Mouse (Mus musculus) heart, embryonic 11.5 days (tissue): Measurements from ENCODE around the gene Nup54. TPM values are rescaled to one million over a fixed set of nuclear protein-coding genes. Genes with fewer than 3 reads are reported as not detected.

ENCODE experiments used
- ATAC-seq: fragments of 200-750 bp; cut with Nextera tagmentation; replicated peaks from 2 replicates; pipeline ENCODE4 v1.8.0; 2017; ENCODE audit warnings: moderate library complexity; ENCODE audit not compliant: insufficient number of reproducible peaks, low FRiP score, low TSS enrichment
- H3K27ac ChIP-seq: fragments of 300-500 bp; sonication (generic); 2 replicates; pipeline ENCODE4 v1.5.1; 2014; ENCODE audit warnings: mild to moderate bottlenecking, low read depth, low read length
- H3K27me3 ChIP-seq: fragments of 300-500 bp; sonication (generic); 2 replicates; pipeline ENCODE4 v1.6.1; 2014; ENCODE audit warnings: mild to moderate bottlenecking, low read length, mixed read lengths; ENCODE audit not compliant: control insufficient read depth, insufficient read depth
- H3K36me3 ChIP-seq: fragments of 300-500 bp; sonication (generic); 2 replicates; pipeline ENCODE4 v1.6.1; 2014; ENCODE audit warnings: mild to moderate bottlenecking, low read length, moderate library complexity, mixed read lengths; ENCODE audit not compliant: control insufficient read depth, insufficient read depth
- H3K4me1 ChIP-seq: fragments of 300-500 bp; sonication (generic); 2 replicates; pipeline ENCODE4 v1.6.1; 2014; ENCODE audit warnings: low read length; ENCODE audit not compliant: control insufficient read depth, insufficient read depth
- H3K4me2 ChIP-seq: fragments of 300-500 bp; sonication (generic); 2 replicates; pipeline ENCODE4 v1.6.1; 2014; ENCODE audit warnings: mild to moderate bottlenecking, moderate library complexity
- H3K4me3 ChIP-seq: fragments of 300-500 bp; sonication (generic); 2 replicates; pipeline ENCODE4 v1.5.1; 2014; ENCODE audit warnings: low read depth, low read length
- H3K9ac ChIP-seq: fragments of 300-500 bp; sonication (generic); 2 replicates; pipeline ENCODE4 v1.6.1; 2014; ENCODE audit warnings: mild to moderate bottlenecking, low read depth, low read length, moderate library complexity
- H3K9me3 ChIP-seq: fragments of 300-500 bp; sonication (generic); replicated peaks from 2 replicates; pipeline ENCODE4 v1.6.1; 2016; ENCODE audit warnings: low read length; ENCODE audit not compliant: control insufficient read depth
- WGBS: fragments of 180-500 bp; shearing (Covaris S2); extraction: QIAGEN DNeasy Blood & Tissue Kit; methylation state at CpG from one replicate; pipeline ENCODE4 v1.1.7; 2014; ENCODE audit not compliant: insufficient replicate concordance; 5-methylcytosine and 5-hydroxymethylcytosine counted together
- polyA plus RNA-seq: library from polyadenylated mRNA; unstranded; fragments of >200 nt; fragmentation: Nextera tagmentation; extraction: Ambion mirVana; gene quantifications from 2 replicates; pipeline ENCODE4 v1.2.1, GENCODE M21; 2014

Nup54 gene
- polyA plus RNA-seq, 1 experiment from 2014 or later: 45.7 TPM

DNA sequence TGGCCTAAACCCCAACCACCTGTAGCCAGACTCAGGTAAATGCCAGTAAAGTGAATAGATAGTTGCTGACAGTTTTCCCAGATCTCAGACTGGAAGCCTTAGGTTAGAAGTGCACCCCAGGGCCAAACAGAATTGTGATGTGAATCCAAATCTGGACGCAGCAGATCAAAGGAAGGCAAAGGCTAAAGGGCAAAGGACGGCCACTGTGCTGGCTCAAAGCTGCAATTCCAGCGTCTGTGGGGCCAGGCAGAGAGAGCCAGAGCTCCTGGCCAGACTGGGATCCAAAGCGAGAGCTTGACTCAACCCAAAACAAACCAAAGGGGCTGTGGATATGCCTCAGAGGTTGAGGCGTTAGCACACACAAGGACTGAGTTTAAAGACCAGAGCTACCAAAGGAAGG lies 23.7 kb upstream of the Nup54 start:
- no peak overlapping the region for H3K9ac ChIP-seq
- ATAC-seq: no peak
- H3K36me3 ChIP-seq: no peaks in the 10 kb centered on the region; the same call in 1 of the 2 replicates
- H3K4me2 ChIP-seq: no peak overlapping the region
- no peaks in the 10 kb centered on the region for H3K27me3 ChIP-seq
- H3K4me3 ChIP-seq: no peak overlapping the region
- 57% methylated on average over 5 of the region's 5 CpGs for WGBS
- H3K27ac ChIP-seq: no peak overlapping the region
- H3K9me3 ChIP-seq: no peaks in the 10 kb centered on the region
- peaks cover 3% of the 10 kb centered on the region for H3K4me1 ChIP-seq

DNA sequence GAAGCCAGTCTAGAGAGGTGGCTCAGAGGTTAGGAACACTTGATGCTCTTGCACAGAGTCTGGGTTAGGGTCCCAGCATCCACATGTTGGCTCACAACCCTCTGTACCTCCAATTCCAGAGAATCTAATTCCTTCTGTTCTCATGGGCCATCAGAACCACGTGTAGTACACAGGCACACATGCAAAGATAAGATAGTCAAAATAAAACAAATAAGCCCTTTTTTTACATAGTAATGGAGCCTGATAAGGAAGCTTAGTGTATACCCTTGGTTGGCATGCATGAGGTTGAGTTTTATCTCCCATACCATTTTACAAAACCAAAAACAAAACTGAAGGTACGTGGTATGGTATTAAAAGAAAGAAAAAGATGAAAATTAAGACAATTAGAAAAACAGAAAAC lies 22.4 kb upstream of the Nup54 start:
- H3K36me3 ChIP-seq: peaks cover 5% of the 10 kb centered on the region; the same call in 1 of the 2 replicates
- H3K27ac ChIP-seq: no peak overlapping the region
- ATAC-seq: no peak
- peaks cover 3% of the 10 kb centered on the region for H3K4me1 ChIP-seq
- no peaks in the 10 kb centered on the region for H3K27me3 ChIP-seq
- H3K4me2 ChIP-seq: no peak overlapping the region
- H3K9ac ChIP-seq: no peak overlapping the region
- WGBS: 58% methylated on average over 2 of the region's 2 CpGs
- no peak overlapping the region for H3K4me3 ChIP-seq
- H3K9me3 ChIP-seq: no peaks in the 10 kb centered on the region

DNA sequence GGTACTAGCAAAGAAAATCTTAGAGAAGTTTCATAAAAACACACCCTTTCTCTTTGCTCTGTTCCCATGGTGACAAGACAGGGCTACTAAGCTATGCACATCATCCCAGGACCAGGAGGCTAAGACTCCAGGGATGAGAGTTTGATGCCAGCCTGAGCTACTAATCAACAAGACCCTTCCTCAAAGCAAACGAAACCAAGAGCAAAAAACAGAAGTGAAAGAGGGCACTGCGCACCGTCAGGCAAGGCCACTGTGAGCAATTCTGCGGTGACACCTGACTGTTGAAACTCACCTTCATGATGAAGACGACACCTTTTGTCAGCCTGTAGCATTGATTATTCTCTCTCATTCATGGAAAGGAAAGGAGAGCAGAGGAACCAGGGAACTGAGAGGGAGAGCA lies 17.9 kb upstream of the Nup54 start:
- H3K27me3 ChIP-seq: no peaks in the 10 kb centered on the region
- no peak overlapping the region for H3K4me3 ChIP-seq
- no peak overlapping the region for H3K9ac ChIP-seq
- no peak for ATAC-seq
- no peak overlapping the region for H3K27ac ChIP-seq
- H3K36me3 ChIP-seq: peaks cover 8% of the 10 kb centered on the region; the same call in 1 of the 2 replicates
- H3K9me3 ChIP-seq: no peaks in the 10 kb centered on the region
- 91% methylated on average over 5 of the region's 5 CpGs for WGBS
- H3K4me1 ChIP-seq: peaks cover 11% of the 10 kb centered on the region
- H3K4me2 ChIP-seq: no peak overlapping the region

DNA sequence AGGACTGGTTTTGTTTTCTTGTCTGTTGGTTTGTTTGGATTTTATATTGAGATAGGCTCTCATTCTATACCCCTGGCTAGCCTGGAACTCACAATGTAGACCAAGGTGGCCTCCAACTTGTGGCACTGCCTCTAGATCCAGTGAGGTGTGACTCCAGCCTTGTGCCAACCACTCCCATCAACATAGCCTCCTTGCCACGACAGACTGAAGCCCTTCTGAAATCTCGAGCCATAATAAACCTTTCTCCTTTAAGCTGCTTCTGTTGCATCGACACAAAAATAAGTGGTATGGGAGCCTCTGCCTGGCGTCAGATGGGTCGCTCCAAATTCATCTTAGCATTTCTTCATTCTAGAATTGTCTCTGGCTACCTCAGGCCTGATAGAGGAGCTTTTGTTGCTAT lies 11.7 kb upstream of the Nup54 start:
- H3K9me3 ChIP-seq: no peaks in the 10 kb centered on the region
- H3K9ac ChIP-seq: no peak overlapping the region
- whole genome bisulfite sequencing: 86% methylated on average over 5 of the region's 5 CpGs
- H3K4me2 ChIP-seq: no peak overlapping the region
- no peaks in the 10 kb centered on the region for H3K27me3 ChIP-seq
- H3K4me1 ChIP-seq: peaks cover 15% of the 10 kb centered on the region
- no peak overlapping the region for H3K27ac ChIP-seq
- no peak overlapping the region for H3K4me3 ChIP-seq
- H3K36me3 ChIP-seq: peaks cover 8% of the 10 kb centered on the region
- ATAC-seq: no peak

DNA sequence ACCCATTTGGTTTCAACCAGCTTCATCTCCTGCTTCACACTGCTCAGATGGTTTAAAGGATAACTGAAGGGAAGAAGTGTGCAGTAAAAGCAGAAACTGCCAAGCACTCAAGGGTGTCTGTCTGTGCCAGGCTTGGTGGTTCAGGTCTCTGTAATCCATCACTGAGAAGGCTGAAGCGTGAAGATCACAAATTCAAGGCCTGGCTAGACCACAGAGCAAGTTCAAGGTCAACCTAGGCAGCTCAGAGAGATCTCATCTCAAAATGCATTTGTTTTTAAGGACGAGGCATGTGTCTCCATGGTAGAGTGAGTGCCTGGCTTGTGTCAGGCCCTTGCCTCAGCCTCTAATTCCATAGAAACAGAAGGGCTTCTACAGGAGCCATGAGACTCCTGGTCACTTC lies 10.0 kb upstream of the Nup54 start:
- peaks cover 19% of the 10 kb centered on the region for H3K4me1 ChIP-seq
- H3K36me3 ChIP-seq: peaks cover 5% of the 10 kb centered on the region
- no peaks in the 10 kb centered on the region for H3K27me3 ChIP-seq
- no peak for ATAC-seq
- H3K4me3 ChIP-seq: no peak overlapping the region
- H3K27ac ChIP-seq: no peak overlapping the region
- no peak overlapping the region for H3K9ac ChIP-seq
- WGBS: 66% methylated on average over 2 of the region's 2 CpGs
- H3K4me2 ChIP-seq: no peak overlapping the region
- H3K9me3 ChIP-seq: no peaks in the 10 kb centered on the region

DNA sequence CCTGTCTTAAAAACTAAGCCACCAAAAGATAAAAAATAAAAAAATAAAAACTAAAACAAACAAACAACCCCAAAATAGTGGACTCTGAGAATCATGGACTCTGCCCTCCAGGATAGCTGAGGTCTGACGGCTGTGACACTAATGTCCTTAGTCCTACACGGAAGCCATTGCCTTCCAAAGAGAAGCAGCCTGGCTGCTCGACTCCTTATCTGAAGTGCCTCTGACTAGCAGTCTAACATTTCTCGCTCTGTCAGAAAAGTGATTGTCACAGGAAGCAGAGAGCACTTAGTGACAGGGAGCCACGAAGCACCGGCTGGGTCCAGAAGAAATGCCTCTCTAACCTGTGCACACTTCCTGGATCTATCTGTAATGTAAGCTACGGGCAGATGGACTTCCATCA lies 7.9 kb upstream of the Nup54 start:
- Histone ChIP-seq H3K4me1 (peaks cover 12% of the 10 kb centered on the region), H3K4me2 (no peak overlapping the region), H3K36me3 (peaks cover 5% of the 10 kb centered on the region), H3K27ac (peak overlapping the region; percentile 70), H3K9ac (peak overlapping the region; percentile 24; the same call in 1 of the 2 replicates), H3K4me3 (no peak overlapping the region), H3K27me3 (no peaks in the 10 kb centered on the region), H3K9me3 (no peaks in the 10 kb centered on the region)
- WGBS: 21% methylated on average over 7 of the region's 7 CpGs
- 0 out of 2 replicates have a peak, but pooled peaks have one; percentile 55 for ATAC-seq

DNA sequence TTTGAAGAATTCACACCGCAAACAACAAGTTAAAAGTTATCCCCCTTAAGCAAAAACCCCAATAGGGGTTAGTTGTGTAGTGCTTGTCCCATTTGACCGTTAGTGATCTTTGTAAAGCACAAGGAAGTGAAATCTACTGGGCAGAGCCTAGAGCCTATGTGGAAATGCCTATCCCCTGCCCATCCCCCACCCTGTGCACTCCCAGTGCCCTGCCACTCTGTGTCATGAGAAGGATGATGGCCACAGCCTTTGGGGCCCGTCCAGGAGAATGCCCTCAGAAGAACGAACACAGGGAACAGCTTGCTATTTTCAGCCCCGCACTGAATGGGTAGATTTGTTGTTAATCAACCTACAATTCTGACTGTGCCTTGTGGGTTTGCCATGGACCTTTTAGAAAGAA lies 6.5 kb upstream of the Nup54 start:
- Histone ChIP-seq H3K27me3 (no peaks in the 10 kb centered on the region), H3K4me1 (peaks cover 11% of the 10 kb centered on the region), H3K27ac (0 out of 2 replicates have a peak overlapping the region, but pooled peaks have one; percentile 2), H3K4me3 (no peak overlapping the region), H3K36me3 (no peaks in the 10 kb centered on the region; the same call in 1 of the 2 replicates), H3K9me3 (no peaks in the 10 kb centered on the region), H3K4me2 (no peak overlapping the region), H3K9ac (no peak overlapping the region)
- ATAC-seq: no peak
- WGBS: 51% methylated on average over 5 of the region's 5 CpGs

DNA sequence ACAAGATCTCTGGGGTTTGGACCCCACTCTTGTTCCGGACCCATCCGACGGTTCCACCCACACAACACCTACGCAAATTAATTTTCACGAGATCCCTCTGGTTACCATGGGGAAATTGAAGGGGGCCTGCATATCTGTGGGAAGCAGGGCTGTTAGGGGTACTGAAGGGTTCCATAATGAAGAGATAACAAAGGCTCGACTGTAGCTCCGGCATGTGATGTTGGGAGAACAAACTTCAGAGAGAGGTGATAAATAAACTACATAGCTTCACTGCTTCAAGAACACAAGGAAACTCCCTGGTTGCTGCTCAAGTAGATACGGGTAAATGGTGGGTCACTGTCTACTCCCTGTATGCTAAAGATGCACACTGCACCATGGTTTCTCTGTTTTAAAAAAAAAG lies 3.5 kb upstream of the Nup54 start:
- H3K27me3 ChIP-seq: no peaks in the 10 kb centered on the region
- H3K27ac ChIP-seq: no peak overlapping the region
- no peaks in the 10 kb centered on the region for H3K36me3 ChIP-seq
- H3K4me3 ChIP-seq: no peak overlapping the region
- 76% methylated on average over 8 of the region's 8 CpGs for WGBS
- H3K9ac ChIP-seq: no peak overlapping the region
- ATAC-seq: no peak
- H3K4me1 ChIP-seq: peaks cover 11% of the 10 kb centered on the region
- H3K9me3 ChIP-seq: no peaks in the 10 kb centered on the region
- no peak overlapping the region for H3K4me2 ChIP-seq

DNA sequence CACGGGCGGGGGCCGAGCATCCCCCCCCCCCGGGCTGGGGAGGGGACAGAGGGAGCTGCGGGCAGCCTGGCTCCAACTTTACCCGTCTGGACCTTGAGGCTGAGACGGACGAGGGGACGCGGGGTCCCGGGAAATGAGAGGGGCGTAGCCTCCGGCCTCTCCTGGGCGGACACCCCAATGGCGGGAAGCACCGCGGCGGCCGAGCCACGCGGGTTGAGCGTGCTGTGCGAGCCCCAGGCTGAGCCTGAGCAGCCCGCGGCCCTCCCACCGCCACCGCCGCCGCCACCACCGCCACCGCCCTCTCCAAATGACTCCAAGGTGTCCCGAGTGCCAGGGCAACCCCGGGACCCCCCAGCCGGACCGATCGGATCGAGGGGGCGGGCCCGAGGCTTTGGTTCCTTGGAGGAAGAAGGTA lies 441 bp downstream of the Nup54 start:
- ATAC-seq: peak; percentile 79
- Histone ChIP-seq H3K4me3 (peak overlapping the region; percentile 95), H3K9me3 (no peaks in the 10 kb centered on the region), H3K4me2 (peak overlapping the region; percentile 89), H3K36me3 (no peaks in the 10 kb centered on the region), H3K9ac (peak overlapping the region; percentile 98), H3K4me1 (no peaks in the 10 kb centered on the region), H3K27ac (peak overlapping the region; percentile 85), H3K27me3 (no peaks in the 10 kb centered on the region)
- WGBS: 2% methylated on average over 28 of the region's 39 CpGs
